Mouse (Mus musculus): Measurements from ENCODE around the gene Aqp8. TPM values are rescaled to one million over a fixed set of nuclear protein-coding genes. Genes with fewer than 3 reads are reported as not detected.
A peak's percentile ranks its signal among the peaks of the same experiment; 100 is the strongest.

The Aqp8 gene
- total and polyA plus RNA-seq, 2 experiments from 2014 or later, result 1.0 to 2.9 TPM

- Histone ChIP-seq H3K4me3 (ENCODE audit: low read depth, low read length) (no peak overlapping the region), H3K36me3 (replicated peaks; ENCODE audit: control insufficient read depth, insufficient read depth, low read length) (no peaks in the 10 kb centered on the region), H3K9ac (replicated peaks; ENCODE audit: low read depth, low read length) (no peak overlapping the region), H3K27ac (ENCODE audit: low read depth) (no peak overlapping the region), H3K9me3 (replicated peaks; ENCODE audit: control insufficient read depth, low read length) (no peaks in the 10 kb centered on the region), H3K4me1 (ENCODE audit: control insufficient read depth, insufficient read depth) (peaks cover 11% of the 10 kb centered on the region; the same call in 1 of the 2 replicates), H3K4me2 (ENCODE audit: low read depth, low read length) (no peak overlapping the region), H3K27me3 (ENCODE audit: control insufficient read depth, insufficient read depth, low read length) (no peaks in the 10 kb centered on the region)
- no peak for ATAC-seq (ENCODE audit: insufficient read depth, low read depth)
- no peak for DNase-seq (ENCODE audit: low spot score)
- no peak for TF ChIP-seq EP300 (IDR thresholded peaks at IDR 0.05; ENCODE audit: low read depth)
- no peak for TF ChIP-seq CTCF (IDR thresholded peaks at IDR 0.05; ENCODE audit: low read depth)
- 75% methylated on average over 4 of the region's 4 CpGs for WGBS
Observed at GRCm38 (mm10) chr7:123458309-123458708, 3.8 kb upstream of the Aqp8 start.

DNA sequence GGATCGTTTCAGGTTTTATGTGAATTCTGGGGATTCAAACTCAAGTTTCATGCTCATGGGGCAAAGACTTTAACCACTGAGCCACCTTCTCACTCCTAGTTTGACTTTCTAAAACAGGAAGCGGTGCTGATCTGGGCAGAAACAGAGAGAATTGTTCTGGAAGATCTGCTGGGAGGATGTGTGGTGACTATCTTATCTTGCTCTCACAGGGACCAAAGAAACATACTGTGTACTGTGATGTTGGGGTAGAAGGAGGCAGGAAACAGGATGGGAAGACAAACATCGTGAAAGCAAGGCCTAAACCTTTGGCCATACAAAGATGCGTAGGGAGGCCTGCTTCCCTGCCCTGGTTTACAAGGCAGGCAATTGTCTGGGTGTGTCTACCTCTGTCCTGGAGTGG is 2.8 kb upstream of the Aqp8 start:
- Histone ChIP-seq H3K9ac (replicated peaks; ENCODE audit: low read depth, low read length) (no peak overlapping the region), H3K4me2 (ENCODE audit: low read depth, low read length) (no peak overlapping the region), H3K27me3 (ENCODE audit: control insufficient read depth, insufficient read depth, low read length) (no peaks in the 10 kb centered on the region), H3K36me3 (replicated peaks; ENCODE audit: control insufficient read depth, insufficient read depth, low read length) (no peaks in the 10 kb centered on the region), H3K4me1 (ENCODE audit: control insufficient read depth, insufficient read depth) (peaks cover 11% of the 10 kb centered on the region; the same call in 1 of the 2 replicates), H3K4me3 (ENCODE audit: low read depth, low read length) (no peak overlapping the region), H3K27ac (ENCODE audit: low read depth) (no peak overlapping the region), H3K9me3 (replicated peaks; ENCODE audit: control insufficient read depth, low read length) (no peaks in the 10 kb centered on the region)
- ATAC-seq (ENCODE audit: insufficient read depth, low read depth), result no peak
- no peak for DNase-seq (ENCODE audit: low spot score)
- 60% methylated on average over 4 of the region's 4 CpGs for WGBS
- TF ChIP-seq EP300 (IDR thresholded peaks at IDR 0.05; ENCODE audit: low read depth) (no peak), CTCF (IDR thresholded peaks at IDR 0.05; ENCODE audit: low read depth) (no peak)

DNA sequence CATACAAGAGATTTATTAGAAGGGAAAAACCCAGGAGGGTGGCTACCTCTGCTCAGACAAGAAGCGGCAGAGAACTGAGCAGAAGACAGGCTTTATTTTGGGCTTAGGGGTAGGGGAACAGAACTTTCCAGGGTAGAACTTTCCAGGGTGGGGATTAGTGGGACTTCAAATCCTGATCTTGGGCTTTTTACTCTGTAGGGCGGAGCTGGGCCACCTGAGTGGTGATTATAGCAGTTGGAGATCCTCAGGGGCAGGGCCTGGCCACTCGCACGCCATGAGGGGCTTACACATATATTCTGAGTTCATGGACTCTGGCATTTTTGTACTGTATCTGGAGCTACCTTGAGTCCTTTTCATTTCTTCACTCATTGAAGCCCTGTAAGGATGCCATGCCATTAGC is 775 bp upstream of the Aqp8 start:
- no peak overlapping the region for H3K27ac ChIP-seq (ENCODE audit: low read depth)
- H3K4me1 ChIP-seq (ENCODE audit: control insufficient read depth, insufficient read depth), result peaks cover 11% of the 10 kb centered on the region; the same call in 1 of the 2 replicates
- no peaks in the 10 kb centered on the region for H3K9me3 ChIP-seq (replicated peaks; ENCODE audit: control insufficient read depth, low read length)
- no peak for DNase-seq (ENCODE audit: low spot score)
- no peak for TF ChIP-seq EP300 (IDR thresholded peaks at IDR 0.05; ENCODE audit: low read depth)
- no peak for TF ChIP-seq CTCF (IDR thresholded peaks at IDR 0.05; ENCODE audit: low read depth)
- H3K4me3 ChIP-seq (ENCODE audit: low read depth, low read length), result no peak overlapping the region
- ATAC-seq (ENCODE audit: insufficient read depth, low read depth), result no peak
- H3K4me2 ChIP-seq (ENCODE audit: low read depth, low read length), result no peak overlapping the region
- no peaks in the 10 kb centered on the region for H3K36me3 ChIP-seq (replicated peaks; ENCODE audit: control insufficient read depth, insufficient read depth, low read length)
- H3K9ac ChIP-seq (replicated peaks; ENCODE audit: low read depth, low read length), result no peak overlapping the region
- WGBS, result 92% methylated on average over 4 of the region's 4 CpGs
- no peaks in the 10 kb centered on the region for H3K27me3 ChIP-seq (ENCODE audit: control insufficient read depth, insufficient read depth, low read length)

DNA sequence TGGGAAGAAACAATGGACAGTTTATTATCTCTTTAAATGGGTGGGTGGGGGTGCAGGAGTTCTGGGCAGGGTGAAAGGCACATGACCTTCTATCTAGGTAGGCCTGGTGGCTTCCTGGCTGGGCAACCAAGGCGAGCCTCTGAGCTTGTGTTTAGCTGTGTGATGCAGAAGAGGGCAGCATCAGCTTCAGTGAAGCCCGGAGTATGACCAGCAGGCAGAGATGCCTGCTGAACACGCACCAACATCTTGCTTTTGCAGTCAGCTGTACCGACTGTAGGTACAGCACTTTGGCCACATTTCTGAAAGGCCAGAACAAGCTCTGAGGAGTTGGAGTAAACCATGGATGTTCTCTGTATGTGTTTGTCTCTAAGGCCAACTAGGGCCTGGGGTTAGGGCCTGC is 1.5 kb downstream of the Aqp8 start:
- 77% methylated on average over 4 of the region's 4 CpGs for WGBS
- H3K4me2 ChIP-seq (ENCODE audit: low read depth, low read length), result no peak overlapping the region
- ATAC-seq (ENCODE audit: insufficient read depth, low read depth), result no peak

DNA sequence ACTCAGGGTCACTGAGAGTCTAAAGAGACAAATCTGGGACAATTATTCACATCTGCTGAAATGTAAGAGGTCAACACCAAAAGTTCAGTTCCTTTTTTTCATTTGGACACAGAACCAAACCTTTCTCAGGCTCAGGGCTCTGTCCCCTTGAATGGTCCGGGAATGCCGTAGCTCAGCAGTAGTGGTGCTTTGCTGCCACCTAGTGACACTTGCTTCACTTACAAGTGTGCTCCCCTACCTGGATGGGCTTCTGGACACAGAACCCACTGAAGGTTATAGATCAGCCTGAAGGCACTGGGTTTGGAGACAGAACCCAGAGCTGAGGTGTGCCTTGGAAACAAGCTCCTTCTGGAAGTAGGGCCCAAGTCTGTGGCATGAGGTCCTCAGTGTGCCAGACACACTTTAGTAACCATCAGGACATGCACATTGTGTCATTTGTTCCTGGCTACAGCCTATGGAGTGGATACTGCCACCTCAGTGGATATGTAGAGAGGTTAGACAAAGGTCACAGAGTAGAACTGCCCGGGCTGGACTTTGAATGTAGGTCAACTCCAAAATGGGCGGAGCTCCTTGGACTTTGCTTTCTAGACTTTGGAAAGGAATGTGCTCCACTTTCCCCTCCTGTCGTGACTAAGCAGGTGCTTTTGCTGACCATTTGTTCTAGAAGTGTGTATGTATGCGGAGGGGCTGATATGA is 3.7 kb downstream of the Aqp8 start:
- peak; percentile 74 for DNase-seq (ENCODE audit: low spot score)
- peak; percentile 67; the same call in 1 of the 2 replicates for ATAC-seq (ENCODE audit: insufficient read depth, low read depth)
- Histone ChIP-seq H3K9ac (replicated peaks; ENCODE audit: low read depth, low read length) (no peak overlapping the region), H3K9me3 (replicated peaks; ENCODE audit: control insufficient read depth, low read length) (no peaks in the 10 kb centered on the region), H3K4me2 (ENCODE audit: low read depth, low read length) (no peak overlapping the region), H3K27ac (ENCODE audit: low read depth) (no peak overlapping the region), H3K4me3 (ENCODE audit: low read depth, low read length) (no peak overlapping the region), H3K27me3 (ENCODE audit: control insufficient read depth, insufficient read depth, low read length) (no peaks in the 10 kb centered on the region), H3K36me3 (replicated peaks; ENCODE audit: control insufficient read depth, insufficient read depth, low read length) (no peaks in the 10 kb centered on the region), H3K4me1 (ENCODE audit: control insufficient read depth, insufficient read depth) (peaks cover 11% of the 10 kb centered on the region; the same call in 1 of the 2 replicates)
- WGBS, result 31% methylated on average over 6 of the region's 6 CpGs
- TF ChIP-seq EP300 (IDR thresholded peaks at IDR 0.05; ENCODE audit: low read depth), result no peak
- TF ChIP-seq CTCF (IDR thresholded peaks at IDR 0.05; ENCODE audit: low read depth), result peak; percentile 96

More for the DNA sequence above, 1.5 kb downstream of the Aqp8 start:
- H3K36me3 ChIP-seq (replicated peaks; ENCODE audit: control insufficient read depth, insufficient read depth, low read length), result no peaks in the 10 kb centered on the region
- H3K9ac ChIP-seq (replicated peaks; ENCODE audit: low read depth, low read length), result no peak overlapping the region
- H3K9me3 ChIP-seq (replicated peaks; ENCODE audit: control insufficient read depth, low read length), result no peaks in the 10 kb centered on the region
- H3K4me1 ChIP-seq (ENCODE audit: control insufficient read depth, insufficient read depth), result peaks cover 11% of the 10 kb centered on the region; the same call in 1 of the 2 replicates
- no peak overlapping the region for H3K27ac ChIP-seq (ENCODE audit: low read depth)
- no peak overlapping the region for H3K4me3 ChIP-seq (ENCODE audit: low read depth, low read length)
- no peaks in the 10 kb centered on the region for H3K27me3 ChIP-seq (ENCODE audit: control insufficient read depth, insufficient read depth, low read length)
- TF ChIP-seq CTCF (IDR thresholded peaks at IDR 0.05; ENCODE audit: low read depth) (no peak), EP300 (IDR thresholded peaks at IDR 0.05; ENCODE audit: low read depth) (no peak)
- no peak for DNase-seq (ENCODE audit: low spot score)

DNA sequence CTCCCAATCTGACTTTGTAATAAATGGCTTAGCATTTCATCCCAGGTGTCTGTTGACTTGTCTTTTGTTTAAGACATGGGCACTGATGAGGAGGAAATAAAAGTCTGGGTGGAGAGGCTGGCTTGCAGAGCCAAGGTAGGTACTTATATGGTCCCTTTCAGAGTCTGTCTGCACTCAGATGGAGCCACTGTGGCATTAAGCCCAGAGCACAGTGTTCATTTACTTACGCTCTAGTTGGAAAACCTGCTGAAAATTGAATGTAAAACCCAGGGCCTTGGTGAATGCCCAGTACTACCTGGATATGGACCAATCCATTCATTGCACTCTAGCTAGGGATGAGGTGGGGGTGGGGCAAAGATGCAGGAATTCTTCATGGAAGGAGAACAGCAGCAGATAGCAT is 5.9 kb downstream of the Aqp8 start:
- H3K4me1 ChIP-seq (ENCODE audit: control insufficient read depth, insufficient read depth), result no peaks in the 10 kb centered on the region
- H3K4me3 ChIP-seq (ENCODE audit: low read depth, low read length), result no peak overlapping the region
- H3K27ac ChIP-seq (ENCODE audit: low read depth), result no peak overlapping the region
- DNase-seq (ENCODE audit: low spot score), result no peak
- no peak overlapping the region for H3K9ac ChIP-seq (replicated peaks; ENCODE audit: low read depth, low read length)
- H3K27me3 ChIP-seq (ENCODE audit: control insufficient read depth, insufficient read depth, low read length), result no peaks in the 10 kb centered on the region
- no peaks in the 10 kb centered on the region for H3K36me3 ChIP-seq (replicated peaks; ENCODE audit: control insufficient read depth, insufficient read depth, low read length)
- H3K4me2 ChIP-seq (ENCODE audit: low read depth, low read length), result no peak overlapping the region
- no peak for TF ChIP-seq EP300 (IDR thresholded peaks at IDR 0.05; ENCODE audit: low read depth)
- no peak for TF ChIP-seq CTCF (IDR thresholded peaks at IDR 0.05; ENCODE audit: low read depth)
- ATAC-seq (ENCODE audit: insufficient read depth, low read depth), result no peak
- 88% methylated on average over 1 of the region's 1 CpGs for WGBS
- H3K9me3 ChIP-seq (replicated peaks; ENCODE audit: control insufficient read depth, low read length), result no peaks in the 10 kb centered on the region

Data from heart, postnatal 0 days (tissue).